Mouse (Mus musculus) CH12.LX (cell line): Measurements from ENCODE around the gene Mob3b.

ENCODE experiments used
- CTCF ChIP-seq, 2 experiments: IDR thresholded peaks in 1 of 2; conservative IDR thresholded peaks in 1 of 2; 2 replicates each; pipeline ENCODE4 v1.5.1; 2011 to 2012; ENCODE audit warnings: low read depth in 2 of 2, low read length in 2 of 2, improper control_type of control experiment in 1 of 2, inconsistent platforms in 1 of 2, mild to moderate bottlenecking in 1 of 2, moderate library complexity in 1 of 2
- EP300 ChIP-seq: IDR thresholded peaks from 2 replicates; pipeline ENCODE4 v1.6.1; 2011; ENCODE audit warnings: low read length, improper control_type of control experiment
- ETS1 ChIP-seq: conservative IDR thresholded peaks from 2 replicates; pipeline ENCODE4 v1.6.1; 2012; ENCODE audit warnings: low read depth, mild to moderate bottlenecking, inconsistent platforms, low read length, improper control_type of control experiment, moderate library complexity
- HCFC1 ChIP-seq: IDR thresholded peaks from 2 replicates; pipeline ENCODE4 v1.6.1; 2012; ENCODE audit warnings: low read depth, mild to moderate bottlenecking, inconsistent platforms, low read length, improper control_type of control experiment
- MAX ChIP-seq: IDR thresholded peaks from 2 replicates; pipeline ENCODE4 v1.6.1; 2011; ENCODE audit warnings: low read length, improper control_type of control experiment
- MEF2A ChIP-seq: IDR thresholded peaks from 2 replicates; pipeline ENCODE4 v1.6.1; 2014; ENCODE audit warnings: low read depth, mild to moderate bottlenecking, inconsistent platforms, low read length, improper control_type of control experiment, borderline replicate concordance
- MXI1 ChIP-seq: IDR thresholded peaks from 2 replicates; pipeline ENCODE4 v1.6.1; 2011; ENCODE audit warnings: mild to moderate bottlenecking, low read depth, low read length, improper control_type of control experiment
- MYC ChIP-seq: IDR thresholded peaks from 2 replicates; pipeline ENCODE4 v1.6.1; 2011; ENCODE audit warnings: low read depth, mild to moderate bottlenecking, improper control_type of control experiment, low read length
- NELFE ChIP-seq: IDR thresholded peaks from 2 replicates; pipeline ENCODE4 v1.6.1; 2011; ENCODE audit warnings: low read depth, low read length, improper control_type of control experiment
- POLR2AphosphoS2 ChIP-seq: IDR thresholded peaks from 2 replicates; pipeline ENCODE4 v1.6.1; 2011; ENCODE audit warnings: low read depth, low read length, improper control_type of control experiment
- USF2 ChIP-seq: conservative IDR thresholded peaks from 2 replicates; pipeline ENCODE4 v1.6.1; 2011; ENCODE audit warnings: low read depth, low read length, improper control_type of control experiment
- ZC3H11A ChIP-seq: IDR thresholded peaks from 2 replicates; pipeline ENCODE4 v1.6.1; 2012; ENCODE audit warnings: low read depth, mild to moderate bottlenecking, inconsistent platforms, low read length, improper control_type of control experiment

GRCm38 (mm10) chr4:34966336-34966957, 190.8 kb downstream of the Mob3b start:
- no peak for TF ChIP-seq USF2
- no peak for TF ChIP-seq MXI1
- TF ChIP-seq EP300: no peak
- no peak for TF ChIP-seq MEF2A
- TF ChIP-seq MYC: no peak
- TF ChIP-seq HCFC1: no peak
- no peak for TF ChIP-seq ETS1
- TF ChIP-seq POLR2AphosphoS2: no peak
- TF ChIP-seq MAX: no peak
- no peak for TF ChIP-seq NELFE
- no peak for TF ChIP-seq ZC3H11A
- no peak for TF ChIP-seq CTCF (conservative IDR thresholded peaks at IDR 0.05 in 1 of 2, IDR thresholded peaks at IDR 0.05 in 1 of 2; ENCODE audit: low read depth in 2 of 2, low read length in 2 of 2)
